Mouse (Mus musculus) layer of hippocampus, postnatal 25 days (tissue): ENCODE data around the gene Rab37. TPM values are rescaled to one million over a fixed set of nuclear protein-coding genes. Genes with fewer than 3 reads are reported as not detected.

Source experiments
- DNase-seq, 2 experiments: peaks; one replicate each; pipeline ENCODE4 v3.0.0; 2022; ENCODE audit warnings: mixed read lengths in 2 of 2, low spot score in 1 of 2; ENCODE audit errors: extremely low spot score in 1 of 2
- total RNA-seq, 2 experiments: library from RNA; stranded (reverse); gene quantifications; 2 replicates each; pipeline ENCODE4 v1.2.3; 2021

The Rab37 gene
- total RNA-seq, 2 experiments from 2014 or later = 1.8 to 2.0 TPM

- DNase-seq = no peak
Observed at GRCm38 (mm10) chr11:115163568-115164150, 72.4 kb downstream of the Rab37 start.

- no peak for DNase-seq
Observed at GRCm38 (mm10) chr11:115164341-115164975, 73.2 kb downstream of the Rab37 start.

GRCm38 (mm10) chr11:115164976-115165374 is 73.7 kb downstream of the Rab37 start:
- DNase-seq = peak in 1 of 2 experiments; percentile 27

- no peak for DNase-seq
Observed at GRCm38 (mm10) chr11:115166776-115167175, 75.5 kb downstream of the Rab37 start.

- no peak for DNase-seq
Observed at GRCm38 (mm10) chr11:115167631-115168249, 76.5 kb downstream of the Rab37 start.

- DNase-seq = no peak
Observed at GRCm38 (mm10) chr11:115169430-115169829, 78.2 kb downstream of the Rab37 start.

- no peak for DNase-seq
Observed at GRCm38 (mm10) chr11:115171125-115171524, 79.9 kb downstream of the Rab37 start.

GRCm38 (mm10) chr11:115172825-115173287 is 81.6 kb downstream of the Rab37 start:
- peak in 1 of 2 experiments; percentile 25 for DNase-seq

GRCm38 (mm10) chr11:115173549-115174339 is 82.5 kb downstream of the Rab37 start:
- no peak for DNase-seq

- DNase-seq = no peak
Observed at GRCm38 (mm10) chr11:115176399-115177190, 85.4 kb downstream of the Rab37 start.

GRCm38 (mm10) chr11:115177559-115178195 is 86.4 kb downstream of the Rab37 start:
- no peak for DNase-seq

GRCm38 (mm10) chr11:115178766-115179165 is 87.5 kb downstream of the Rab37 start:
- DNase-seq = no peak

GRCm38 (mm10) chr11:115179191-115179590 is 88.0 kb downstream of the Rab37 start:
- DNase-seq = peak in 1 of 2 experiments; percentile 33

GRCm38 (mm10) chr11:115179881-115180280 is 88.7 kb downstream of the Rab37 start:
- no peak for DNase-seq

- DNase-seq = peak; percentile 78 to 94
Observed at GRCm38 (mm10) chr11:115181913-115182638, 90.8 kb downstream of the Rab37 start.

- no peak for DNase-seq
Observed at GRCm38 (mm10) chr11:115184973-115185372, 93.7 kb downstream of the Rab37 start.

- peak; percentile 98 to 99 for DNase-seq
Observed at GRCm38 (mm10) chr11:115187224-115187639, 96.0 kb downstream of the Rab37 start, which contains the start of gene Tmem104. Gene Tmem104 (plus strand): TSS chr11:115187487.

- no peak for DNase-seq
Observed at GRCm38 (mm10) chr11:115187693-115188092, 96.5 kb downstream of the Rab37 start, which contains the start of gene Nat9. Gene Nat9 (minus strand): TSS chr11:115187859.
